In genomic region chr11:98182149-98182548, GRCm38 (mm10) we compare ENCODE assay signal across 5 mouse cellular contexts. TPM values are rescaled to one million over a fixed set of nuclear protein-coding genes. Genes with fewer than 3 reads are reported as not detected.
DNase-seq lines count a peak whose midpoint lies in the region; ATAC-seq and TF ChIP-seq lines count a peak whose summit lies in the region.
"Not testable (repeated sequence)": the region's sequence is repeated elsewhere in the genome, so short reads cannot be mapped to it uniquely, and the experiment has no call there.

No protein-coding gene starts in this region.

- not testable (repeated sequence) for TF ChIP-seq EP300 in ES-Bruce4 (IDR thresholded peaks at IDR 0.05; ENCODE audit: insufficient read depth, low read depth, low read length)

- ATAC-seq in erythroid progenitor cell, adult 5-6 weeks (replicated peaks; ENCODE audit: low FRiP score, poor library complexity, severe bottlenecking), result peak; percentile 93
- peak; percentile 77 for ATAC-seq in liver, embryonic 12.5 days
- ATAC-seq in liver, embryonic 15.5 days (ENCODE audit: insufficient read depth), result peak; percentile 65

- H3K36me3 ChIP-seq in ES-Bruce4 (ENCODE audit: control insufficient read depth, insufficient read depth, low read length, poor library complexity, severe bottlenecking), result peaks cover 64% of the 10 kb centered on the region
- peaks cover 94% of the 10 kb centered on the region for H3K36me3 ChIP-seq in liver, embryonic 12.5 days
- peaks cover 82% of the 10 kb centered on the region for H3K36me3 ChIP-seq in liver, embryonic 15.5 days (replicated peaks)

- WGBS in liver, embryonic 12.5 days (ENCODE audit: insufficient replicate concordance), result 62% methylated on average over 3 of the region's 3 CpGs
- WGBS in liver, embryonic 15.5 days (ENCODE audit: insufficient replicate concordance), result 48% methylated on average over 3 of the region's 3 CpGs

- H3K4me3 ChIP-seq in ES-Bruce4 (ENCODE audit: low read depth, low read length); liver, embryonic 12.5 days; liver, embryonic 15.5 days (replicated peaks): not testable (repeated sequence)

- peak; percentile 62 for DNase-seq in R1 (ENCODE audit: low read depth, low spot score)

- not testable (repeated sequence) for H3K9ac ChIP-seq in ES-Bruce4 (ENCODE audit: low read depth, poor library complexity, severe bottlenecking); liver, embryonic 12.5 days; liver, embryonic 15.5 days

- peak overlapping the region; percentile 53 for H3K27ac ChIP-seq in ES-Bruce4 (ENCODE audit: insufficient read depth, low read length)
- H3K27ac ChIP-seq in liver, embryonic 12.5 days, result peak overlapping the region; percentile 48; the same call in 1 of the 2 replicates
- H3K27ac ChIP-seq in liver, embryonic 15.5 days (replicated peaks), result not testable (repeated sequence)

- not testable (repeated sequence) for H3K4me1 ChIP-seq in ES-Bruce4 (ENCODE audit: control insufficient read depth, insufficient read depth, low read length); liver, embryonic 12.5 days; liver, embryonic 15.5 days (replicated peaks)

- TF ChIP-seq POLR2A in ES-Bruce4 (IDR thresholded peaks at IDR 0.05; ENCODE audit: insufficient read depth, low read length), result not testable (repeated sequence)

- H3K4me2 ChIP-seq in liver, embryonic 12.5 days; liver, embryonic 15.5 days: not testable (repeated sequence)

- peaks cover 18% of the 10 kb centered on the region for H3K9me3 ChIP-seq in ES-Bruce4 (replicated peaks; ENCODE audit: control insufficient read depth, insufficient read depth, low read length, poor library complexity, severe bottlenecking)
- not testable (repeated sequence) for H3K9me3 ChIP-seq in liver, embryonic 12.5 days (replicated peaks); liver, embryonic 15.5 days (replicated peaks)

- H3K27me3 ChIP-seq in ES-Bruce4 (ENCODE audit: control insufficient read depth, insufficient read depth, low read length, poor library complexity, severe bottlenecking); liver, embryonic 12.5 days (replicated peaks); liver, embryonic 15.5 days: not testable (repeated sequence)

- TF ChIP-seq CTCF in ES-Bruce4 (IDR thresholded peaks at IDR 0.05; ENCODE audit: low read depth, low read length), result not testable (repeated sequence)

RNA-seq across cellular contexts. Expression of gene Med1, which starts 10.9 kb away (rescaled TPM):
- 55.8 and 57.5 TPM in 2 replicates for polyA plus RNA-seq in ES-Bruce4 (2011; ENCODE audit: insufficient read depth, insufficient read length, low read depth, missing spikeins)
- total RNA-seq in erythroid progenitor cell, adult 5-6 weeks (2015; ENCODE audit: low replicate concordance), result 46.9 and 62.9 TPM in 2 replicates
- total RNA-seq in erythroid progenitor cell, adult 5-6 weeks (2017; ENCODE audit: low replicate concordance), result 29.0 and 35.2 TPM in 2 replicates
- 40.5 and 41.8 TPM in 2 replicates for polyA plus RNA-seq in liver, embryonic 12.5 days (2016; fragmentation: Nextera tagmentation; extraction: Ambion mirVana)
- 21.1 and 21.3 TPM in 2 replicates for polyA plus RNA-seq in liver, embryonic 15.5 days (2015; fragmentation: Nextera tagmentation; extraction: Ambion mirVana)

RNA-seq across cellular contexts. Expression of gene Cdk12, which starts 20.7 kb away (rescaled TPM):
- 52.5 and 53.6 TPM in 2 replicates for polyA plus RNA-seq in ES-Bruce4 (2011; ENCODE audit: insufficient read depth, insufficient read length, low read depth, missing spikeins)
- 58.0 and 63.3 TPM in 2 replicates for total RNA-seq in erythroid progenitor cell, adult 5-6 weeks (2015; ENCODE audit: low replicate concordance)
- 61.8 and 66.0 TPM in 2 replicates for total RNA-seq in erythroid progenitor cell, adult 5-6 weeks (2017; ENCODE audit: low replicate concordance)
- polyA plus RNA-seq in liver, embryonic 12.5 days (2016; fragmentation: Nextera tagmentation; extraction: Ambion mirVana), result 8.6 and 9.0 TPM in 2 replicates
- polyA plus RNA-seq in liver, embryonic 15.5 days (2015; fragmentation: Nextera tagmentation; extraction: Ambion mirVana), result 5.3 and 5.7 TPM in 2 replicates

RNA-seq across cellular contexts. Expression of gene Fbxl20, which starts 31.9 kb away (rescaled TPM):
- polyA plus RNA-seq in ES-Bruce4 (2011; ENCODE audit: insufficient read depth, insufficient read length, low read depth, missing spikeins), result 44.5 and 45.8 TPM in 2 replicates
- 8.6 and 13.4 TPM in 2 replicates for total RNA-seq in erythroid progenitor cell, adult 5-6 weeks (2015; ENCODE audit: low replicate concordance)
- total RNA-seq in erythroid progenitor cell, adult 5-6 weeks (2017; ENCODE audit: low replicate concordance), result 1.4 and 7.7 TPM in 2 replicates
- polyA plus RNA-seq in liver, embryonic 12.5 days (2016; fragmentation: Nextera tagmentation; extraction: Ambion mirVana), result 10.2 and 11.1 TPM in 2 replicates
- polyA plus RNA-seq in liver, embryonic 15.5 days (2015; fragmentation: Nextera tagmentation; extraction: Ambion mirVana), result 6.5 and 6.9 TPM in 2 replicates
